Mouse (Mus musculus) liver, postnatal 0 days (tissue): Measurements from ENCODE around the gene Gm10563.

ENCODE experiments used
- CTCF ChIP-seq: sonication (generic); IDR thresholded peaks from 2 replicates; pipeline ENCODE4 v1.5.1; 2016; ENCODE audit warnings: antibody characterized with exemption, low read depth
- EP300 ChIP-seq: IDR thresholded peaks from 2 replicates; pipeline ENCODE4 v1.6.1; 2016; ENCODE audit warnings: antibody characterized with exemption, low read depth, mild to moderate bottlenecking

GRCm38 (mm10) chr4:155571442-155571841, 73.8 kb downstream of the Gm10563 start:
- TF ChIP-seq EP300 = no peak
- TF ChIP-seq CTCF = no peak
